Mouse (Mus musculus): ENCODE measurements around the gene Gm6525. TPM values are rescaled to one million over a fixed set of nuclear protein-coding genes. Genes with fewer than 3 reads are reported as not detected.

Gene Gm6525
- polyA plus RNA-seq, 1 experiment: 13.8 TPM

GRCm38 (mm10) chr3:84198229-84198628 lies 24.3 kb downstream of the Gm6525 start:
- WGBS: 90% methylated on average over 3 of the region's 3 CpGs
- no peak for TF ChIP-seq CTCF (IDR thresholded peaks at IDR 0.05; ENCODE audit: control insufficient read depth, insufficient read depth, low read length)
- TF ChIP-seq POLR2A (IDR thresholded peaks at IDR 0.05; ENCODE audit: borderline replicate concordance, control insufficient read depth, low read depth, low read length): no peak

GRCm38 (mm10) chr3:84199516-84199915 lies 25.6 kb downstream of the Gm6525 start:
- Histone ChIP-seq H3K4me1 (ENCODE audit: control insufficient read depth, insufficient read depth, low read length) (no peaks in the 10 kb centered on the region), H3K4me3 (replicated peaks; ENCODE audit: control insufficient read depth, low read depth, low read length) (no peak overlapping the region), H3K27ac (ENCODE audit: control insufficient read depth, insufficient read depth, low read depth, low read length, poor library complexity) (no peak overlapping the region)
- WGBS: 89% methylated on average over 9 of the region's 9 CpGs
- no peak for TF ChIP-seq POLR2A (IDR thresholded peaks at IDR 0.05; ENCODE audit: borderline replicate concordance, control insufficient read depth, low read depth, low read length)
- no peak for TF ChIP-seq CTCF (IDR thresholded peaks at IDR 0.05; ENCODE audit: control insufficient read depth, insufficient read depth, low read length)

More at GRCm38 (mm10) chr3:84198229-84198628, 24.3 kb downstream of the Gm6525 start:
- no peak overlapping the region for H3K4me3 ChIP-seq (replicated peaks; ENCODE audit: control insufficient read depth, low read depth, low read length)
- H3K27ac ChIP-seq (ENCODE audit: control insufficient read depth, insufficient read depth, low read depth, low read length, poor library complexity): no peak overlapping the region
- no peaks in the 10 kb centered on the region for H3K4me1 ChIP-seq (ENCODE audit: control insufficient read depth, insufficient read depth, low read length)

GRCm38 (mm10) chr3:84200559-84201420 lies 26.9 kb downstream of the Gm6525 start:
- Histone ChIP-seq H3K27ac (ENCODE audit: control insufficient read depth, insufficient read depth, low read depth, low read length, poor library complexity) (no peak overlapping the region), H3K4me1 (ENCODE audit: control insufficient read depth, insufficient read depth, low read length) (no peaks in the 10 kb centered on the region), H3K4me3 (replicated peaks; ENCODE audit: control insufficient read depth, low read depth, low read length) (no peak overlapping the region)
- 88% methylated on average over 13 of the region's 13 CpGs for WGBS
- no peak for TF ChIP-seq CTCF (IDR thresholded peaks at IDR 0.05; ENCODE audit: control insufficient read depth, insufficient read depth, low read length)
- TF ChIP-seq POLR2A (IDR thresholded peaks at IDR 0.05; ENCODE audit: borderline replicate concordance, control insufficient read depth, low read depth, low read length): no peak

- 78% methylated on average over 5 of the region's 5 CpGs for WGBS
- Histone ChIP-seq H3K4me1 (ENCODE audit: control insufficient read depth, insufficient read depth, low read length) (no peaks in the 10 kb centered on the region), H3K27ac (ENCODE audit: control insufficient read depth, insufficient read depth, low read depth, low read length, poor library complexity) (no peak overlapping the region), H3K4me3 (replicated peaks; ENCODE audit: control insufficient read depth, low read depth, low read length) (no peak overlapping the region)
- TF ChIP-seq POLR2A (IDR thresholded peaks at IDR 0.05; ENCODE audit: borderline replicate concordance, control insufficient read depth, low read depth, low read length) (no peak), CTCF (IDR thresholded peaks at IDR 0.05; ENCODE audit: control insufficient read depth, insufficient read depth, low read length) (no peak)
Measured at GRCm38 (mm10) chr3:84204640-84205039, 30.7 kb downstream of the Gm6525 start.

GRCm38 (mm10) chr3:84205650-84206049 lies 31.7 kb downstream of the Gm6525 start:
- Histone ChIP-seq H3K27ac (ENCODE audit: control insufficient read depth, insufficient read depth, low read depth, low read length, poor library complexity) (no peak overlapping the region), H3K4me1 (ENCODE audit: control insufficient read depth, insufficient read depth, low read length) (no peaks in the 10 kb centered on the region), H3K4me3 (replicated peaks; ENCODE audit: control insufficient read depth, low read depth, low read length) (no peak overlapping the region)
- 75% methylated on average over 6 of the region's 6 CpGs for WGBS
- TF ChIP-seq CTCF (IDR thresholded peaks at IDR 0.05; ENCODE audit: control insufficient read depth, insufficient read depth, low read length): no peak
- TF ChIP-seq POLR2A (IDR thresholded peaks at IDR 0.05; ENCODE audit: borderline replicate concordance, control insufficient read depth, low read depth, low read length): no peak

GRCm38 (mm10) chr3:84206106-84206505 lies 32.2 kb downstream of the Gm6525 start:
- Histone ChIP-seq H3K27ac (ENCODE audit: control insufficient read depth, insufficient read depth, low read depth, low read length, poor library complexity) (no peak overlapping the region), H3K4me1 (ENCODE audit: control insufficient read depth, insufficient read depth, low read length) (no peaks in the 10 kb centered on the region), H3K4me3 (replicated peaks; ENCODE audit: control insufficient read depth, low read depth, low read length) (no peak overlapping the region)
- TF ChIP-seq POLR2A (IDR thresholded peaks at IDR 0.05; ENCODE audit: borderline replicate concordance, control insufficient read depth, low read depth, low read length) (no peak), CTCF (IDR thresholded peaks at IDR 0.05; ENCODE audit: control insufficient read depth, insufficient read depth, low read length) (no peak)
- 85% methylated on average over 3 of the region's 3 CpGs for WGBS

GRCm38 (mm10) chr3:84207366-84207765 lies 33.5 kb downstream of the Gm6525 start:
- TF ChIP-seq POLR2A (IDR thresholded peaks at IDR 0.05; ENCODE audit: borderline replicate concordance, control insufficient read depth, low read depth, low read length): no peak
- Histone ChIP-seq H3K4me1 (ENCODE audit: control insufficient read depth, insufficient read depth, low read length) (no peaks in the 10 kb centered on the region), H3K27ac (ENCODE audit: control insufficient read depth, insufficient read depth, low read depth, low read length, poor library complexity) (no peak overlapping the region), H3K4me3 (replicated peaks; ENCODE audit: control insufficient read depth, low read depth, low read length) (no peak overlapping the region)
- 71% methylated on average over 2 of the region's 2 CpGs for WGBS

GRCm38 (mm10) chr3:84208475-84208874 lies 34.6 kb downstream of the Gm6525 start:
- TF ChIP-seq CTCF (IDR thresholded peaks at IDR 0.05; ENCODE audit: control insufficient read depth, insufficient read depth, low read length) (no peak), POLR2A (IDR thresholded peaks at IDR 0.05; ENCODE audit: borderline replicate concordance, control insufficient read depth, low read depth, low read length) (no peak)
- 89% methylated on average over 7 of the region's 7 CpGs for WGBS
- Histone ChIP-seq H3K4me1 (ENCODE audit: control insufficient read depth, insufficient read depth, low read length) (no peaks in the 10 kb centered on the region), H3K27ac (ENCODE audit: control insufficient read depth, insufficient read depth, low read depth, low read length, poor library complexity) (no peak overlapping the region), H3K4me3 (replicated peaks; ENCODE audit: control insufficient read depth, low read depth, low read length) (no peak overlapping the region)

Data from bone marrow, adult 2 months (tissue).